Mouse (Mus musculus) left cerebral cortex, postnatal 4 days (tissue): ENCODE results near the gene Gm20772. TPM values are rescaled to one million over a fixed set of nuclear protein-coding genes. Genes with fewer than 3 reads are reported as not detected.
"Not testable (repeated sequence)": the region's sequence is repeated elsewhere in the genome, so short reads cannot be mapped to it uniquely, and the experiment has no call there.

Experiments used
- DNase-seq: peaks from one replicate; pipeline ENCODE4 v3.0.0-alpha.2; 2022
- intact Hi-C: fragments of 180-260 bp; cut with DNase I; formaldehyde crosslinking; loops from one replicate; pipeline ENCODE4 v1.15.1; 2025
- total RNA-seq, 2 experiments: library from RNA; stranded (reverse); gene quantifications; 2 replicates each; pipeline ENCODE4 v1.2.3; 2021

Gene Gm20772
- total RNA-seq: not detected

GRCm38 (mm10) chrY:17874441-17874840 is at the start of gene Gm20772, which contains the start of gene Gm20831:
Gene Gm20772, plus strand, starts transcription at chrY:17874741.
Gene Gm20831, plus strand, starts transcription at chrY:17874741.
- intact Hi-C loops, DNase-seq: not testable (repeated sequence)

- DNase-seq, intact Hi-C loops: not testable (repeated sequence)
These were observed 28.4 kb upstream of the Gm20772 start, which contains the start of gene Gm21904 for GRCm38 (mm10) chrY:17846166-17846565. Gene Gm21904, minus strand, starts transcription at chrY:17846266.

Other genes with a start within 250 kb of the Gm20772 start
- gene Gm21904, start 28.5 kb upstream of the Gm20772 start, total RNA-seq: not detected
- not detected for gene Gm20831, start within 50 bp of the Gm20772 start, total RNA-seq
- not detected for gene Srsy, start 62.6 kb downstream of the Gm20772 start, total RNA-seq
- not detected for gene Gm21764, start 187.1 kb downstream of the Gm20772 start, total RNA-seq
- gene Ssty1, start 214.4 kb downstream of the Gm20772 start, total RNA-seq: not detected